Mouse (Mus musculus) neural tube, embryonic 13.5 days (tissue): ENCODE results near the gene Rab27a. TPM values are rescaled to one million over a fixed set of nuclear protein-coding genes. Genes with fewer than 3 reads are reported as not detected.

Experiments used
- ATAC-seq: fragments of 200-750 bp; cut with Nextera tagmentation; 2 replicates; pipeline ENCODE4 v1.8.0; 2017; ENCODE audit warnings: low read depth, mild to moderate bottlenecking, moderate TSS enrichment, moderate library complexity
- H3K27ac ChIP-seq: fragments of 300-500 bp; sonication (generic); replicated peaks from 2 replicates; pipeline ENCODE4 v1.5.1; 2015; ENCODE audit warnings: moderate library complexity, mild to moderate bottlenecking, inconsistent platforms
- H3K27me3 ChIP-seq: fragments of 300-500 bp; sonication (generic); 2 replicates; pipeline ENCODE4 v1.6.1; 2015; ENCODE audit warnings: mild to moderate bottlenecking, inconsistent platforms
- H3K36me3 ChIP-seq: fragments of 300-500 bp; sonication (generic); 2 replicates; pipeline ENCODE4 v1.6.1; 2015; ENCODE audit warnings: mild to moderate bottlenecking, inconsistent platforms
- H3K4me1 ChIP-seq: fragments of 300-500 bp; sonication (generic); replicated peaks from 2 replicates; pipeline ENCODE4 v1.6.1; 2015; ENCODE audit warnings: inconsistent platforms
- H3K4me2 ChIP-seq: fragments of 300-500 bp; sonication (generic); 2 replicates; pipeline ENCODE4 v1.6.1; 2015; ENCODE audit warnings: inconsistent platforms, mild to moderate bottlenecking, moderate library complexity
- H3K4me3 ChIP-seq: fragments of 300-500 bp; sonication (generic); 2 replicates; pipeline ENCODE4 v1.5.1; 2015; ENCODE audit warnings: mild to moderate bottlenecking, inconsistent platforms
- H3K9ac ChIP-seq: fragments of 300-500 bp; sonication (generic); 2 replicates; pipeline ENCODE4 v1.6.1; 2015; ENCODE audit warnings: moderate library complexity, mild to moderate bottlenecking, inconsistent platforms
- H3K9me3 ChIP-seq: fragments of 300-500 bp; sonication (generic); 2 replicates; pipeline ENCODE4 v1.6.1; 2016; ENCODE audit warnings: inconsistent platforms
- WGBS: fragments of 180-500 bp; shearing (Covaris S2); methylation state at CpG from one replicate; pipeline ENCODE4 v1.1.7; 2015; 5-methylcytosine and 5-hydroxymethylcytosine counted together
- polyA plus RNA-seq: library from polyadenylated mRNA; unstranded; fragments of >200 nt; fragmentation: Nextera tagmentation; extraction: Ambion mirVana; gene quantifications from 2 replicates; pipeline ENCODE4 v1.2.1, GENCODE M21; 2015

Gene Rab27a
- polyA plus RNA-seq, 1 experiment from 2014 or later: 1.0 TPM

DNA sequence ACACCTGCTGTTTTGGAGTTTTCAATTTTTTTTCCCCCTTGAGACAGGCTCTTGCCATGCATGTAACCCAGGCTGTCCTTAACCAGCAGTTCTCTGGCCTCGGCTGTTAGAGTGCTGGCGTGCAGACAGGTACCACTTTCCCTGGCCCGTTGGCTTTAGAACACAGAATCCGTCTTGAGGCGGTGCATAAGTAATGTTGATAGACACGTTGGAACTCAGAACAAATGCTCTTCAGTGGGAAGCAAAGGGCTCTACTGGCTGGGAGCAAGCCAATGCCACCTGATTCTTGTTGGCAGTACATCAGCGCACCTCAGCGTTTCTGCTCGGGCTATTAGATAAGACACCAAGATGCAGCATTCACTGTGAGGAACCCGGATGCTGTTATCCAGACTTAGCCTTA lies 24.8 kb upstream of the Rab27a start:
- no peak for ATAC-seq
- H3K36me3 ChIP-seq: peaks cover 81% of the 10 kb centered on the region
- H3K4me3 ChIP-seq: no peak overlapping the region
- H3K27ac ChIP-seq: no peak overlapping the region
- H3K4me1 ChIP-seq: no peaks in the 10 kb centered on the region
- H3K4me2 ChIP-seq: no peak overlapping the region
- no peaks in the 10 kb centered on the region for H3K27me3 ChIP-seq
- H3K9me3 ChIP-seq: no peaks in the 10 kb centered on the region
- no peak overlapping the region for H3K9ac ChIP-seq
- WGBS: 92% methylated on average over 10 of the region's 10 CpGs

DNA sequence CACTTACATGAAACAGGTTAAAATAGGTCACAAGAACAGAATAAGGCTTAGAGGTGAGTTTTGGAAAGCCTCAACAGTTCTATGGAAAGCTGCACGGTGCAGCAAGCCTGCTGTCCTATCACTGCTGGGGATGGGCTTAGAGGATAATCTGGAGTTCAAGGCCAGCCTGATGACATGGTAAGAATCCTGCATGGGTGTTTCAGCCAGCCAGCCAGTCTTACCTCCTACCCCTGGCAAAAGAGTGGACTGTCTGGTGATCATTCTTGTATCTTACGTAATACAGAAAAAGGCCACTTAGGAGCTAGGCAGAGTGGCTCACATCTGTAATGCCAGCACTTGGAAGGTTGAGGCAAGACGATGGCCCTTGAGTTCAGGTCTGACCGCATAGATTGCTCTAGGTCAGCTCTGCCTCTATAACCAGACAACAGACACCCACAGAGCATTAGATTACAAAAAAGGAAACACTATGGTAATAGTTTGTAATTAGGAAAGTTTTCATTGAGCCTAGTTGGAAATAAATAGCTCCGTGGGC lies 24.0 kb upstream of the Rab27a start:
- Histone ChIP-seq H3K4me2 (no peak overlapping the region), H3K9me3 (no peaks in the 10 kb centered on the region), H3K36me3 (peaks cover 73% of the 10 kb centered on the region), H3K4me3 (no peak overlapping the region), H3K4me1 (no peaks in the 10 kb centered on the region), H3K27ac (no peak overlapping the region), H3K9ac (no peak overlapping the region), H3K27me3 (no peaks in the 10 kb centered on the region)
- 89% methylated on average over 5 of the region's 5 CpGs for WGBS
- no peak for ATAC-seq

DNA sequence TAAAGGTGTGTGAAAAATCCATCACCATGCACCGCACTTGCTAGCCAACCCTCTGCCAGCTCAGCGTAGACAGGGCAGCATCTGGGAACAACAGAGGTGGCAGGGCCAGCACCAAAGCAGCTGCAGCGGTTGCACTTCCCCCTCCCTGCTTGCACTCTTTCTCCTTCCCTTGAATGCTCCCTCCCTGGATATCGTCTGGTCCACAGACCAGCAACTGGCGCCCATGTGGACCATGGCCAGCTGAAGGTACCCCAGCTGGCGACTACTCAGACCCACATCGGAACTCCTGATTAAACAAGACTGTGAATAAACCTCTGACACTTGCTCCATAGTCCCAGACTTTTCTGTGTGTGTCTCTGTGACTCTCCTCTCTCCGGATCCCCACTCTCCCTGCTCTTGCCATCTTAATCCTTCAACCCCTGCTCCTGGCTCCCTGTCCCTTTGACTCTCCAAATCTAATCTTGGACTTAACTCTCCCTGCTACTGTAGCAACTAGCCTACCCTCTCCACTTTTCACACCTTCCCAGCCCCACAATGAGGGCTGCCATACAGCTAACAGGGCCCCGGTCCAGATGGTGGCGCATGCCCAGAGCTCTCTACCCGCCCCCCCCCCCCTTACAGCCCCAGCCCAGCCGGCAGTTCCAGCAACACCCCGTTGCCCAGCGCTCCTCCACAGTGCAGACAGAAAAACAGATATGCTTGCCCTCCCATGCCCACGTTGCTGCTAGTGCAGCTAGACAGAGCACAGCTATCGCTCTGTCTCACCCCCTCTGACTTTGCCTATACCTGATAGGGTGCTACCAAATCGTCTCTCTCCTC lies 18.6 kb upstream of the Rab27a start:
- Histone ChIP-seq H3K27ac (no peak overlapping the region), H3K4me1 (no peaks in the 10 kb centered on the region), H3K36me3 (peaks cover 44% of the 10 kb centered on the region), H3K4me3 (no peak overlapping the region), H3K9me3 (no peaks in the 10 kb centered on the region), H3K4me2 (peak overlapping the region; percentile 24), H3K27me3 (no peaks in the 10 kb centered on the region), H3K9ac (peak overlapping the region; percentile 0; the same call in 1 of the 2 replicates)
- peak; percentile 76 for ATAC-seq
- WGBS: 27% methylated on average over 17 of the region's 17 CpGs

DNA sequence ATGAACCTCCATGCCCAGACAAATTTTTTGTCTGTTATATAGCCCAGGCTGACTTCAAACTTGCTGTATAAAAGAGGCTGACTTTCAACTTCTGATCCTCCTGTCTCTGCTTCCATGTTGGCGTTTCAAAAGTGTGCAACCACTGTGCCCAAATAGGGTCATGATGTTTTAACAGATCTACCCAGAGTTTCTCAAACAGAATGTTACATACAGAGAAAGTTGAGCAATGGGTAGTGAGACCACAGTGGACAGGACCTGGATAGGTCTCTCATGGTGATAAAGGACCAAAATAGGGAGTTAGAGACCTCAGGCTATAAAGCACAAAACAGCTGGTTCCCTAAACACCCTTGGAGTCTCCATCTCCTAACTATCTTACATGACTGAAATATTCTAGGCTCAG lies 14.2 kb upstream of the Rab27a start:
- Histone ChIP-seq H3K9ac (no peak overlapping the region), H3K4me2 (no peak overlapping the region), H3K36me3 (peaks cover 52% of the 10 kb centered on the region), H3K27ac (no peak overlapping the region), H3K27me3 (no peaks in the 10 kb centered on the region), H3K4me1 (no peaks in the 10 kb centered on the region), H3K9me3 (no peaks in the 10 kb centered on the region), H3K4me3 (no peak overlapping the region)
- no peak for ATAC-seq
- WGBS: 98% methylated on average over 1 of the region's 1 CpGs

DNA sequence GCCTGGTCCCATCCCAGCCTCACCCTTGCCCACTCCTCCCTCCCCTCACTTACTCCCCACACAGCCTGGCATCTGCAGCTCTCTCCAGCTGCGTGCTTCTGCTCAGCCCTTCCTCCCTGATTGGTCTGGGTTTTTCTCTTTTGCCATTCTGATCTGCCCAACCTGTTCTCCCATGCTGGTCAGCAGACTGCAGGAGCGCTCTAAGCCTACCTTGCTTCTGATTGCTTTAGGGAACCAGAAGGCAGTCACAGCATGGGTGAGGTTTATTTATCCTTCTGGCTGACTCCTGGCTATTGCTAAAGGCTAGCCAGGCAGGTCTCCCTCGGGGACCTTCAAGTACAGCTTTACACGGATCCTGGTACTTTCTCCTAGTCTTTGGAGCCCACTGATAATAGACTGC lies 13.2 kb upstream of the Rab27a start:
- H3K27me3 ChIP-seq: no peaks in the 10 kb centered on the region
- H3K4me1 ChIP-seq: no peaks in the 10 kb centered on the region
- 73% methylated on average over 4 of the region's 4 CpGs for WGBS
- H3K9ac ChIP-seq: no peak overlapping the region
- H3K4me3 ChIP-seq: no peak overlapping the region
- H3K27ac ChIP-seq: no peak overlapping the region
- no peaks in the 10 kb centered on the region for H3K9me3 ChIP-seq
- no peak overlapping the region for H3K4me2 ChIP-seq
- H3K36me3 ChIP-seq: peaks cover 55% of the 10 kb centered on the region
- ATAC-seq: no peak

DNA sequence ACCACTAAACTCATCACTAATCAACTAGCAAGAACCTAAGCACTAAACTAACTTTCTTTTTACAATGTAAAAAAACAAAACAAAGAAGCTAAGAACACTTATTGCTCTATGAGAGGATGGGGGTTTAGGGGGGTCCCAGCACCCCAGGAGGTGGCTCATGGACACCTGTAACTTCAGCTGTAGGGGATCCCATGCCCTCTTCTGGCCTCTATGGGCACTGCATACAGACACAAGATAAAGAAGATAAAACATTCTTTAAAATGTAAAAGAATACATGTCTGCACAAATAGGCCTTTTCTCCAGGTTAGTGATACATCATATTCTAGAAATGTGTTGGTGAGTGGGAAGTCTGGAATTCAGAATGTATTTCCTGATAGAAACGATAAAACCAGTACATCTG lies 11.2 kb upstream of the Rab27a start:
- Histone ChIP-seq H3K27ac (no peak overlapping the region), H3K4me3 (no peak overlapping the region), H3K36me3 (peaks cover 55% of the 10 kb centered on the region), H3K9me3 (no peaks in the 10 kb centered on the region), H3K27me3 (no peaks in the 10 kb centered on the region), H3K4me2 (no peak overlapping the region), H3K9ac (no peak overlapping the region), H3K4me1 (peaks cover 3% of the 10 kb centered on the region; the same call in 1 of the 2 replicates)
- 98% methylated on average over 1 of the region's 1 CpGs for WGBS
- no peak for ATAC-seq

DNA sequence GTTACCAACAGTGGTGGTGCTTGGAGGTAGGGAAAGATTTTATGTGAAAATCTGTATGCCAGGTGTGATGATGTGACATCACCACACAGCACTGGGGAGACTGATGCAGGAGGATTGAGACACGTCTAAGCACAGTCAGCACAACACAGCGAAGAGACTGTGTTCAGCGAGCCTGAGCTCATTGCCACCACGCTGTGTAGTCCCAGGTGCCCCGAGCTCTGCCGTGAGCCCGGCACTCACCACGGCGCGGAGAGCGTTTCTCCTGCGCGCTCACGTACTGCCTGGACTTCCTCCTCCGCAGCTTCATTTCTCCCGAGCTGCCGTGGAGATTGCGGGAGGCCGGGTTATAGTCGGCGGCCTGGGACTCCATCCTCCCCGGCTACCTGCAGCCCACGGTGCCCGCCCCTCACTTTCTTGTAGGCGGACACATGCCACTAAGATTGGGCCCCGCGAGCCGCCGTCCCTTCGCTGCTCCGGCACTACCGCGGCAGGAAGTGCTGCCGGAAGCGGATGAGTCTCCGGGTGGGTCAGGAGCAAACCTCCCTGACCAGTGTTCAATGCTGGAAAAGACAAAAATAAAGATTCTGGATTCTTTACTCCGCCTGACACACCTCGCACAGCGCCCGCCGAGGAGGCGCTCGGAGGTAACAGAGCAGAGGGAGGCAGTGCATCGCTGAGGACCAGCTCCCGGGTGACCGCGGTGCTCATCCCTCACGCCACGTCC lies 5.3 kb upstream of the Rab27a start:
- WGBS: under 1% methylated on average over 49 of the region's 49 CpGs
- Histone ChIP-seq H3K27me3 (no peaks in the 10 kb centered on the region), H3K9me3 (no peaks in the 10 kb centered on the region), H3K4me3 (peak overlapping the region; percentile 80), H3K27ac (peak overlapping the region; percentile 85), H3K4me1 (peaks cover 25% of the 10 kb centered on the region), H3K36me3 (peaks cover 5% of the 10 kb centered on the region; the same call in 1 of the 2 replicates), H3K4me2 (peak overlapping the region; percentile 86), H3K9ac (peak overlapping the region; percentile 86)
- ATAC-seq: peak; percentile 92

DNA sequence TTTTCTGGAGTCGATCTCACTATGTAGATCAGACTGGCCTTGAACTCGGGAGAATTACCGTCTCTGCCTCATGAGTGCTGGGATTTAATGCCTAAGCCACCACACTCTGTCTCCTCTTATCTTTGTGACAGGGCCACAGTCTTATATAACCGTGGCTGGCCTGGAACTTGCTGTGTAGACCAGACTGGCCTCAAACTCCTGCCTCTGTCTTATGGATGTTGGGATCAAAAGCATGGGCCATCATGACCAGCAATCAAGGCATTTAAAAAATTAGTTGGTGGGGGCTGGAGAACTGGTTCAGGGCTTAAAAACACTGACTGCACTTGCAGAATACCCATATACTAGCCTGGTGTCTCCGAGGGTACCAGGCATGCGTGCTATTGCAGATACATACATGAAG lies 4.6 kb upstream of the Rab27a start, which contains the start of gene Pigb:
Gene Pigb (minus strand): TSS at position 299 of the 400 bp plus-strand sequence.
- 0 out of 2 replicates have a peak, but pooled peaks cover 4% of the 10 kb centered on the region for H3K36me3 ChIP-seq
- no peaks in the 10 kb centered on the region for H3K27me3 ChIP-seq
- peak within 1 kb of the TSS; percentile 86 for H3K4me2 ChIP-seq
- H3K4me3 ChIP-seq: peak within 1 kb of the TSS; percentile 80
- H3K9ac ChIP-seq: peak within 1 kb of the TSS; percentile 86
- peaks cover 32% of the 10 kb centered on the region for H3K4me1 ChIP-seq
- 32% methylated on average over 6 of the region's 6 CpGs for WGBS
- no peaks in the 10 kb centered on the region for H3K9me3 ChIP-seq
- H3K27ac ChIP-seq: peak within 1 kb of the TSS; percentile 85
- ATAC-seq: no peak

DNA sequence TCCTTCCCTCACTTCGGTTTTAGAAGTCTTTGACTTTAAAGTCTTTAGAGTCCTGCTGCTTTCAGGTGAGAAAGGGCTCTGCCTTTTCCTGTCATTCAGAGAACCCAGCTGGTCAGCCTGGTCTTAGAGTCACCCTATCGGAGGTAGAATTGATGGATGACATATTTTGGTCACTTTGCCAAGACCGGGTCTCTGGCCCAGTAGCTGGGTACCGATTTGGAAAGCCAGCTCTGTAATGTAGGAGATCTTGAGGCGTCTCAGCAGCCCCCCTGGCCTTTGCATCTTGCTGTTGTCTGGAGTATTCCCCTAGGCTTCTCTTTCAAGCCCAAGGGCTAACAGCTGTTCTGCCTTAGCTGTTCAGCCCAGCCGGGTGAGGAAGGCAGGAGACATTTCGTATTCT lies 550 bp downstream of the Rab27a start:
- no peak for ATAC-seq
- Histone ChIP-seq H3K9ac (peak overlapping the region; percentile 74), H3K4me3 (peak overlapping the region; percentile 45), H3K27ac (no peak overlapping the region), H3K4me2 (peak overlapping the region; percentile 87), H3K27me3 (no peaks in the 10 kb centered on the region; the same call in 1 of the 2 replicates), H3K4me1 (peaks cover 24% of the 10 kb centered on the region), H3K36me3 (no peaks in the 10 kb centered on the region), H3K9me3 (no peaks in the 10 kb centered on the region)
- WGBS: 9% methylated on average over 7 of the region's 7 CpGs

DNA sequence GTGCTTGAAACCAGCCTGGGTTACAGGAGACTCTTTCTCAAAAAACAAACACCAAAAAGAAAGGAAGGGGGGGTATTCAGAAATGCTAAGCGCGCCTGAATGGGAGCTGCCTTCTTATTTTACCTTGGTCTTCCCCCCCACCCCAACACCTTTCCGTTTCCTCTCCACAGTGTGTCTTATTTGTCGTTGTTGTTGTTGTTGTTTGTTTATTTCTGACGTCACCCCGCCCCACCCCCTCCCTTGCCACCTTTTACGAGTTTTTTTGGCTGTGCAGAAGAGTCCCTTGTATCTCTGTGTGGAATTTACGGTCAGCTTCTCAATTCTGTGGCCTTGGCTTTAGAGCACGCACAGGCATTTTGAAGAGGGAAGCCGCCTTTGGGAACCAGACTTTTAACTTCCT lies 1.1 kb downstream of the Rab27a start:
- Histone ChIP-seq H3K9me3 (no peaks in the 10 kb centered on the region), H3K27ac (no peak overlapping the region), H3K4me3 (peak overlapping the region; percentile 45; the same call in 1 of the 2 replicates), H3K4me2 (peak overlapping the region; percentile 87), H3K9ac (0 out of 2 replicates have a peak overlapping the region, but pooled peaks have one; percentile 74), H3K27me3 (no peaks in the 10 kb centered on the region; the same call in 1 of the 2 replicates), H3K36me3 (no peaks in the 10 kb centered on the region), H3K4me1 (peaks cover 19% of the 10 kb centered on the region)
- 70% methylated on average over 10 of the region's 10 CpGs for WGBS
- no peak for ATAC-seq

DNA sequence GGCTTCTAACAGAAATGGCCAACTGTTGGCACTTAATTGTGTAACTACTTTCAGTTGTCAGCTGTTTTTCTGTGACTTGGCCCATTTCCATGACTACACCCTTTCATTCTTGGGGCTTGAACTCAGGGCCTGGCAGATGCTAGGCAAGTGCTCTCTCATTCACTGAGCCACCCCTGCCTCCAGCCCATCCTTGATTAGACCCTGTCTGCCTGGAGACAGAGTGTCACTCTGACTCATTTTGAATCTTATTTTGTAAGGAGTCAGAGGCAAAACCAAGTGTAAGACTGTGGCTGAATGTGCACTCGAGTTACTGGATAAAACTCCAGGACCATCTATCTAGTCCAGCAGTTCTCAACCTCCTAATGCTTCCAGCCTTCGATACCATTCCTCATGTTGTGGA lies 3.3 kb downstream of the Rab27a start:
- Histone ChIP-seq H3K9me3 (no peaks in the 10 kb centered on the region), H3K4me3 (no peak overlapping the region), H3K27ac (no peak overlapping the region), H3K36me3 (no peaks in the 10 kb centered on the region), H3K4me1 (peaks cover 17% of the 10 kb centered on the region), H3K27me3 (no peaks in the 10 kb centered on the region; the same call in 1 of the 2 replicates), H3K9ac (no peak overlapping the region), H3K4me2 (no peak overlapping the region)
- 85% methylated on average over 2 of the region's 2 CpGs for WGBS
- ATAC-seq: no peak

DNA sequence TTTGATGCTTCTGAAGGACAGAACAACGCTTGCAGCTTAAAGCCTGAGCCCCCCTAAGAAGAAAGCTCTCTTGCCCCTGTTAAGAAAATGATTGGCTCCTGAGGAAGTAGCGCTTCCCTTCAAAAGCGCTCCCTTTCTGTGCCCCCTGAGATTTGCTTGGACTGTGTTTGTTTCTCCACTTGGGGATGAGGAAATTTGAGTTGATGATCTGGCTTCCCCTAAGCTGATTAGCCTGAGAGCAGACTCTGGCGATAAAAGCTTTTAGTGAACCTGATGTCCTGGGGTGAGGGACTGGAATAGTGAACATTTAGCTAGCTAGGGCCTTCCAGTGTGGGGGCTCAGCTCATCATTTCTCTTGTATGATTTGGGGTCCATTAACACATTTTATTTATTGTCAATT lies 4.3 kb downstream of the Rab27a start:
- no peak overlapping the region for H3K27ac ChIP-seq
- WGBS: 20% methylated on average over 4 of the region's 4 CpGs
- no peaks in the 10 kb centered on the region; the same call in 1 of the 2 replicates for H3K27me3 ChIP-seq
- no peak overlapping the region for H3K9ac ChIP-seq
- no peak overlapping the region for H3K4me3 ChIP-seq
- no peaks in the 10 kb centered on the region for H3K9me3 ChIP-seq
- no peaks in the 10 kb centered on the region for H3K36me3 ChIP-seq
- peaks cover 16% of the 10 kb centered on the region for H3K4me1 ChIP-seq
- H3K4me2 ChIP-seq: no peak overlapping the region
- no peak for ATAC-seq
